ENCODE assay signal across 9 mouse cellular contexts in the genomic region with DNA sequence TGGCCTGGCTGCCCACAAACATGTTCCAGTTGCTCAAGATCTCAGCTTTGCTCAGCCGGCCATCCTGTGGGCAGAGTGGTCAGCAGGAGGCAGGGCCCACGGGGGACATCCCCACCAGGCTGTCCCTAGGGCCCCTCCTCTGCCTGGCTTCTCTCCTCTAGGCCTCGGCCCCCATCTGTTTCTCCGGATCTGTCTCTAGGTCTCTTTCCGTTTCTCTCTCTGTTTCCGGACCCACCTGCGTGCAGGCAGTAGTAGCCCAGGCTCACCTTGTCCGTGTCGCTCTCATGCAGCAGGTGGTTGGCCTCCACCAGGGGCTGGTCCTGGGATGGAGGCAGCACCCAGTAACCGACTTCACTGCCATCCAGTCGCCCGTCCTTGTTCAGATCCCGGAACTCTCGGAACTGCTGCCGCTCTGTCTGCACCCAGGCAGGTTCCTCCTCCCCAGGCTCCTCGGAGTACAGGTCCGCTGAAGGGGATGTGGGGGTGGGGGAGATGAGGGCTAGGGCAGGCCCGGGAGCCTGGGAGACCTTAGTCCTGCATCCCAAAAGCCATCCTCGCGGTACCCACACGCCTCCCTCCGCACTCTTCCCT. TPM values are rescaled to one million over a fixed set of nuclear protein-coding genes. Genes with fewer than 3 reads are reported as not detected.
A peak's percentile ranks its signal among the peaks of the same experiment; 100 is the strongest.
DNase-seq lines count a peak whose midpoint lies in the region; ATAC-seq lines count a peak whose summit lies in the region.
"Had no signal": no experiment of that assay in that cellular context is flagged by ENCODE, and none has a peak within 500 bp of the region (broad histone marks: within the 10 kb centered on the region; RNA-seq: fewer than 3 reads in every experiment).

No protein-coding gene starts in this region.

- no peak for ATAC-seq in forebrain, embryonic 13.5 days
- ATAC-seq in forebrain, embryonic 14.5 days, result no peak
- no peak for ATAC-seq in lung, embryonic 15.5 days (ENCODE audit: borderline replicate concordance, extremely low read depth, low FRiP score, low TSS enrichment)
- no peak; the same call in 1 of the 2 replicates for ATAC-seq in embryonic facial prominence, embryonic 13.5 days (ENCODE audit: insufficient number of reproducible peaks, insufficient read depth, low FRiP score, low TSS enrichment, low read depth)
- ATAC-seq in monocyte, adult 5-6 weeks (replicated peaks; ENCODE audit: insufficient number of reproducible peaks, low FRiP score, low TSS enrichment, poor library complexity, severe bottlenecking), result peak; percentile 2; the same call in 1 of the 2 replicates
- no peak for ATAC-seq in erythroid progenitor cell, adult 5-6 weeks (replicated peaks; ENCODE audit: low FRiP score, poor library complexity, severe bottlenecking)

- H3K9me3 ChIP-seq in forebrain, embryonic 13.5 days (replicated peaks), result no peaks in the 10 kb centered on the region
- no peaks in the 10 kb centered on the region for H3K9me3 ChIP-seq in forebrain, embryonic 14.5 days (replicated peaks; ENCODE audit: control insufficient read depth, low read length)
- H3K9me3 ChIP-seq in lung, embryonic 15.5 days, result no peaks in the 10 kb centered on the region
- H3K9me3 ChIP-seq in embryonic facial prominence, embryonic 13.5 days, result no peaks in the 10 kb centered on the region

- WGBS in forebrain, embryonic 13.5 days, result 85% methylated on average over 22 of the region's 22 CpGs
- WGBS in forebrain, embryonic 14.5 days, result 90% methylated on average over 22 of the region's 22 CpGs
- 78% methylated on average over 22 of the region's 22 CpGs for whole genome bisulfite sequencing in lung, embryonic 15.5 days
- WGBS in embryonic facial prominence, embryonic 13.5 days, result 84% methylated on average over 22 of the region's 22 CpGs

- DNase-seq in forebrain, embryonic 14.5 days (ENCODE audit: low spot score), result no peak
- no peak for DNase-seq in lung, postnatal 14 days
- DNase-seq in left cerebral cortex, postnatal 25 days (ENCODE audit: low spot score in 2 of 2), result no peak
- DNase-seq: kidney, adult 8-10 months had no signal

- no peaks in the 10 kb centered on the region for H3K4me1 ChIP-seq in forebrain, embryonic 13.5 days
- no peaks in the 10 kb centered on the region for H3K4me1 ChIP-seq in forebrain, embryonic 14.5 days (ENCODE audit: control insufficient read depth, insufficient read depth, low read length)
- H3K4me1 ChIP-seq in lung, embryonic 15.5 days, result peaks cover 9% of the 10 kb centered on the region
- H3K4me1 ChIP-seq in embryonic facial prominence, embryonic 13.5 days, result peaks cover 15% of the 10 kb centered on the region

- peaks cover 48% of the 10 kb centered on the region for H3K36me3 ChIP-seq in forebrain, embryonic 13.5 days (ENCODE audit: poor library complexity, severe bottlenecking)
- H3K36me3 ChIP-seq in forebrain, embryonic 14.5 days (ENCODE audit: control insufficient read depth, insufficient read depth, low read length), result peaks cover 27% of the 10 kb centered on the region
- H3K36me3 ChIP-seq in lung, embryonic 15.5 days, result peaks cover 59% of the 10 kb centered on the region
- H3K36me3 ChIP-seq in embryonic facial prominence, embryonic 13.5 days, result peaks cover 72% of the 10 kb centered on the region

- no peaks in the 10 kb centered on the region for H3K27me3 ChIP-seq in forebrain, embryonic 13.5 days
- no peaks in the 10 kb centered on the region for H3K27me3 ChIP-seq in forebrain, embryonic 14.5 days (replicated peaks; ENCODE audit: control insufficient read depth, insufficient read depth, low read length)
- H3K27me3 ChIP-seq in lung, embryonic 15.5 days, result no peaks in the 10 kb centered on the region
- H3K27me3 ChIP-seq in embryonic facial prominence, embryonic 13.5 days, result no peaks in the 10 kb centered on the region

- H3K4me3 ChIP-seq in forebrain, embryonic 13.5 days, result no peak overlapping the region
- H3K4me3 ChIP-seq in forebrain, embryonic 14.5 days (ENCODE audit: low read depth, low read length), result no peak overlapping the region
- no peak overlapping the region for H3K4me3 ChIP-seq in lung, embryonic 15.5 days
- H3K4me3 ChIP-seq in embryonic facial prominence, embryonic 13.5 days, result no peak overlapping the region

- no peak overlapping the region for H3K4me2 ChIP-seq in forebrain, embryonic 13.5 days
- no peak overlapping the region for H3K4me2 ChIP-seq in forebrain, embryonic 14.5 days (ENCODE audit: low read length)
- no peak overlapping the region for H3K4me2 ChIP-seq in lung, embryonic 15.5 days
- no peak overlapping the region for H3K4me2 ChIP-seq in embryonic facial prominence, embryonic 13.5 days

- intact Hi-C loops in left cerebral cortex, postnatal 25 days (cut with DNase I), result no loop called here

- H3K27ac ChIP-seq in forebrain, embryonic 13.5 days, result peak overlapping the region; percentile 35; the same call in 1 of the 2 replicates
- no peak overlapping the region for H3K27ac ChIP-seq in forebrain, embryonic 14.5 days (ENCODE audit: low read depth, low read length)
- 0 out of 2 replicates have a peak overlapping the region, but pooled peaks have one; percentile 59 for H3K27ac ChIP-seq in lung, embryonic 15.5 days
- peak overlapping the region; percentile 80 for H3K27ac ChIP-seq in embryonic facial prominence, embryonic 13.5 days

- no peak overlapping the region for H3K9ac ChIP-seq in forebrain, embryonic 13.5 days
- H3K9ac ChIP-seq in forebrain, embryonic 14.5 days (ENCODE audit: low read length), result no peak overlapping the region
- no peak overlapping the region for H3K9ac ChIP-seq in lung, embryonic 15.5 days
- H3K9ac ChIP-seq in embryonic facial prominence, embryonic 13.5 days, result peak overlapping the region; percentile 36; the same call in 1 of the 2 replicates

RNA-seq across cellular contexts. Expression of a gene that starts 8.6 kb away (rescaled TPM):
- 61.3 and 62.0 TPM in 2 replicates for polyA plus RNA-seq in forebrain, embryonic 13.5 days (2015; fragmentation: Nextera tagmentation; extraction: Ambion mirVana)
- polyA plus RNA-seq in forebrain, embryonic 14.5 days (2014; fragmentation: Nextera tagmentation; extraction: Ambion mirVana), result 67.4 and 73.9 TPM in 2 replicates
- 353 and 358 TPM in 2 replicates for polyA plus RNA-seq in lung, embryonic 15.5 days (2015; fragmentation: Nextera tagmentation; extraction: Ambion mirVana)
- polyA plus RNA-seq in embryonic facial prominence, embryonic 13.5 days (2015; fragmentation: Nextera tagmentation; extraction: Ambion mirVana), result 375 and 376 TPM in 2 replicates
- total RNA-seq in monocyte, adult 5-6 weeks (2017), result 6.2 to 20.1 TPM (median 15.3 TPM) in 3 replicates
- 1.1 and 8.8 TPM in 2 replicates for total RNA-seq in erythroid progenitor cell, adult 5-6 weeks (2015; ENCODE audit: low replicate concordance)
- 1.9 and 4.0 TPM in 2 replicates for total RNA-seq in erythroid progenitor cell, adult 5-6 weeks (2017; ENCODE audit: low replicate concordance)
- 1 to 10 TPM; 5.3 to 6.0 TPM for total RNA-seq in left cerebral cortex, postnatal 25 days (2021)

RNA-seq across cellular contexts. Expression of a gene that starts 20.3 kb away (rescaled TPM):
- 8.0 and 9.9 TPM in 2 replicates for polyA plus RNA-seq in forebrain, embryonic 13.5 days (2015; fragmentation: Nextera tagmentation; extraction: Ambion mirVana)
- polyA plus RNA-seq in forebrain, embryonic 14.5 days (2014; fragmentation: Nextera tagmentation; extraction: Ambion mirVana), result 20.3 and 26.9 TPM in 2 replicates
- 73.6 and 83.1 TPM in 2 replicates for polyA plus RNA-seq in lung, embryonic 15.5 days (2015; fragmentation: Nextera tagmentation; extraction: Ambion mirVana)
- polyA plus RNA-seq in embryonic facial prominence, embryonic 13.5 days (2015; fragmentation: Nextera tagmentation; extraction: Ambion mirVana), result 61.6 and 65.1 TPM in 2 replicates
- total RNA-seq in monocyte, adult 5-6 weeks (2017), result 74.9 to 100 TPM (median 91.0 TPM) in 3 replicates
- 10.5 TPM in 2 replicates for total RNA-seq in erythroid progenitor cell, adult 5-6 weeks (2015; ENCODE audit: low replicate concordance)
- 8.3 and 9.7 TPM in 2 replicates for total RNA-seq in erythroid progenitor cell, adult 5-6 weeks (2017; ENCODE audit: low replicate concordance)
- 10 to 100 TPM; 22.7 to 24.1 TPM for total RNA-seq in left cerebral cortex, postnatal 25 days (2021)

RNA-seq across cellular contexts. Expression of a gene that starts 20.9 kb away (rescaled TPM):
- 14.7 and 14.8 TPM in 2 replicates for polyA plus RNA-seq in forebrain, embryonic 13.5 days (2015; fragmentation: Nextera tagmentation; extraction: Ambion mirVana)
- 12.0 and 13.4 TPM in 2 replicates for polyA plus RNA-seq in forebrain, embryonic 14.5 days (2014; fragmentation: Nextera tagmentation; extraction: Ambion mirVana)
- polyA plus RNA-seq in lung, embryonic 15.5 days (2015; fragmentation: Nextera tagmentation; extraction: Ambion mirVana), result 23.1 and 24.2 TPM in 2 replicates
- 23.0 and 26.0 TPM in 2 replicates for polyA plus RNA-seq in embryonic facial prominence, embryonic 13.5 days (2015; fragmentation: Nextera tagmentation; extraction: Ambion mirVana)
- total RNA-seq in monocyte, adult 5-6 weeks (2017), result 1.5 to 12.8 TPM (median 3.7 TPM) in 3 replicates
- total RNA-seq in erythroid progenitor cell, adult 5-6 weeks (2015; ENCODE audit: low replicate concordance), result 2.9 and 8.8 TPM in 2 replicates
- 0.91 and 6.8 TPM in 2 replicates for total RNA-seq in erythroid progenitor cell, adult 5-6 weeks (2017; ENCODE audit: low replicate concordance)
- total RNA-seq in left cerebral cortex, postnatal 25 days (2021), result 1 to 10 TPM; 7.3 to 7.6 TPM

RNA-seq across cellular contexts. Expression of a gene that starts 21.2 kb away (rescaled TPM):
- 52.7 and 58.5 TPM in 2 replicates for polyA plus RNA-seq in forebrain, embryonic 13.5 days (2015; fragmentation: Nextera tagmentation; extraction: Ambion mirVana)
- 70.4 and 71.8 TPM in 2 replicates for polyA plus RNA-seq in forebrain, embryonic 14.5 days (2014; fragmentation: Nextera tagmentation; extraction: Ambion mirVana)
- 74.9 and 75.1 TPM in 2 replicates for polyA plus RNA-seq in lung, embryonic 15.5 days (2015; fragmentation: Nextera tagmentation; extraction: Ambion mirVana)
- polyA plus RNA-seq in embryonic facial prominence, embryonic 13.5 days (2015; fragmentation: Nextera tagmentation; extraction: Ambion mirVana), result 64.7 and 66.6 TPM in 2 replicates
- 45.8 to 57.3 TPM (median 52.8 TPM) in 3 replicates for total RNA-seq in monocyte, adult 5-6 weeks (2017)
- total RNA-seq in erythroid progenitor cell, adult 5-6 weeks (2015; ENCODE audit: low replicate concordance), result 24.5 and 30.6 TPM in 2 replicates
- 32.7 and 54.0 TPM in 2 replicates for total RNA-seq in erythroid progenitor cell, adult 5-6 weeks (2017; ENCODE audit: low replicate concordance)
- total RNA-seq in left cerebral cortex, postnatal 25 days (2021), result 10 to 100 TPM; 48.5 to 53.0 TPM

RNA-seq across cellular contexts. Expression of a gene that starts 30.7 kb away (rescaled TPM):
- polyA plus RNA-seq in forebrain, embryonic 13.5 days (2015; fragmentation: Nextera tagmentation; extraction: Ambion mirVana), result 14.9 and 17.2 TPM in 2 replicates
- 13.6 and 16.0 TPM in 2 replicates for polyA plus RNA-seq in forebrain, embryonic 14.5 days (2014; fragmentation: Nextera tagmentation; extraction: Ambion mirVana)
- polyA plus RNA-seq in lung, embryonic 15.5 days (2015; fragmentation: Nextera tagmentation; extraction: Ambion mirVana), result 10.9 and 11.1 TPM in 2 replicates
- 15.2 and 15.7 TPM in 2 replicates for polyA plus RNA-seq in embryonic facial prominence, embryonic 13.5 days (2015; fragmentation: Nextera tagmentation; extraction: Ambion mirVana)
- 1.6 to 5.0 TPM (median 2.0 TPM) in 3 replicates for total RNA-seq in monocyte, adult 5-6 weeks (2017)
- total RNA-seq in erythroid progenitor cell, adult 5-6 weeks (2015; ENCODE audit: low replicate concordance), result 3.6 and 6.7 TPM in 2 replicates
- total RNA-seq in erythroid progenitor cell, adult 5-6 weeks (2017; ENCODE audit: low replicate concordance), result 0.13 and 0.23 TPM in 2 replicates
- 10 to 100 TPM; 59.1 to 65.5 TPM for total RNA-seq in left cerebral cortex, postnatal 25 days (2021)
